ENCODE assay signal across 13 mouse cellular contexts in genomic region chr17:74781911-74782310, GRCm38 (mm10).
"Had no signal": no experiment of that assay in that cellular context is flagged by ENCODE, and none has a peak within 500 bp of the region (broad histone marks: within the 10 kb centered on the region; RNA-seq: fewer than 3 reads in every experiment).

No protein-coding gene starts in this region.

- DNase-seq: liver, postnatal 0 days; lung, adult 2 months; lung, postnatal 14 days; lung, postnatal 36 days; midbrain, embryonic 14.5 days; retina, postnatal 1 day; right cerebral cortex, adult 18-20 months; right cerebral cortex, postnatal 25 days; right cerebral cortex, postnatal 4 days; spleen, adult 18-20 months; thymus, adult 18-20 months; thymus, postnatal 25 days; thymus, postnatal 4 days had no signal
